Mouse (Mus musculus) megakaryocyte-erythroid progenitor cell, adult 5 weeks (primary cell): ENCODE data around the gene Prlhr. TPM values are rescaled to one million over a fixed set of nuclear protein-coding genes. Genes with fewer than 3 reads are reported as not detected.

Source experiments
- polyA plus RNA-seq: library from polyadenylated mRNA; stranded (reverse); fragments of >175 nt; gene quantifications from 2 replicates; pipeline ENCODE4 v1.2.3, GENCODE M21; 2012

The Prlhr gene
- not detected in 2 replicates for polyA plus RNA-seq

DNA sequence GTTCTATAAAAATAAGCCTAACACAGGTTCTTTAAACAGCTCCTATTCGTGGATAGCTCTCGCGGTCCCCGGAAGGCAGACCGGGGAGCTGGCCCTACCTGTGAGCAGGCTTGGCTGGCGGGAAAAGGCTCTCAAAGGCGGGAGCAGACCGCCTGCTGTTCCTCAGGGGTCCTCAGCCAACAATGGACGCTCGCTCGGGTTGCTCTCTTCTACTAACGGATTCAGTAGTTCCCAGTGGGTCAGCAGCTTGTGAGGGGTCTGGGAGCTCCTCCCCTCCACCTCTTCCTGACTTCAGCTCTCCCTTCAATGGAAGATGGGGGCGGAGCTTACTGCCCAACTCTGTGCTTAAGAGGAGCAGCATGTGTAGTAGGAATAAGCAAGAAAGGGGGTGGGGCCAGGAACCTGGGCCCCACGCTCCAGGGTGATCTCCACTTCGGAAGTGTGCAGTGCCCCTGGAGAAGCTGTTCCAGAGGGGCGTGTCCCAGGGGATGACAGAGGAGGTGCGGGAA, at the start of gene Prlhr:
Prlhr (minus strand) TSS at position 51 of the 509 bp plus-strand sequence.

Other genes starting within 250 kb of the Prlhr start
- gene Fam204a, start 241.6 kb downstream of the Prlhr start, polyA plus RNA-seq: 7.4 and 7.9 TPM in 2 replicates
- 72.7 and 84.0 TPM in 2 replicates for gene Cacul1, start 112.7 kb upstream of the Prlhr start, polyA plus RNA-seq